Mouse (Mus musculus): ENCODE measurements around the gene Slc16a5. TPM values are rescaled to one million over a fixed set of nuclear protein-coding genes. Genes with fewer than 3 reads are reported as not detected.

Gene Slc16a5
- polyA plus RNA-seq, 1 experiment from 2014 or later, result 0.36 TPM

GRCm38 (mm10) chr11:115519581-115519980, 57.3 kb downstream of the Slc16a5 start:
- Histone ChIP-seq H3K27me3 (no peaks in the 10 kb centered on the region), H3K27ac (replicated peaks) (no peak overlapping the region), H3K4me1 (no peaks in the 10 kb centered on the region; the same call in 1 of the 2 replicates), H3K9me3 (replicated peaks) (no peaks in the 10 kb centered on the region), H3K36me3 (peaks cover 21% of the 10 kb centered on the region), H3K9ac (no peak overlapping the region), H3K4me3 (replicated peaks) (no peak overlapping the region), H3K4me2 (replicated peaks) (no peak overlapping the region)
- WGBS, result 83% methylated on average over 3 of the region's 3 CpGs
- ATAC-seq (ENCODE audit: insufficient number of reproducible peaks, low FRiP score, low TSS enrichment, low read depth), result no peak

GRCm38 (mm10) chr11:115520218-115520617, 57.9 kb downstream of the Slc16a5 start:
- no peaks in the 10 kb centered on the region for H3K27me3 ChIP-seq
- H3K4me2 ChIP-seq (replicated peaks), result no peak overlapping the region
- ATAC-seq (ENCODE audit: insufficient number of reproducible peaks, low FRiP score, low TSS enrichment, low read depth), result no peak
- H3K9ac ChIP-seq, result no peak overlapping the region
- no peak overlapping the region for H3K4me3 ChIP-seq (replicated peaks)
- 72% methylated on average over 2 of the region's 2 CpGs for WGBS
- no peak overlapping the region for H3K27ac ChIP-seq (replicated peaks)
- no peaks in the 10 kb centered on the region for H3K4me1 ChIP-seq
- H3K9me3 ChIP-seq (replicated peaks), result no peaks in the 10 kb centered on the region
- peaks cover 27% of the 10 kb centered on the region for H3K36me3 ChIP-seq

- Histone ChIP-seq H3K9me3 (replicated peaks) (no peaks in the 10 kb centered on the region), H3K4me2 (replicated peaks) (no peak overlapping the region), H3K27me3 (no peaks in the 10 kb centered on the region), H3K4me1 (no peaks in the 10 kb centered on the region), H3K9ac (no peak overlapping the region), H3K36me3 (peaks cover 36% of the 10 kb centered on the region), H3K4me3 (replicated peaks) (no peak overlapping the region), H3K27ac (replicated peaks) (no peak overlapping the region)
- ATAC-seq (ENCODE audit: insufficient number of reproducible peaks, low FRiP score, low TSS enrichment, low read depth), result no peak
- WGBS, result 75% methylated on average over 4 of the region's 4 CpGs
Observed at GRCm38 (mm10) chr11:115521080-115521479, 58.8 kb downstream of the Slc16a5 start.

GRCm38 (mm10) chr11:115522238-115522637, 60.0 kb downstream of the Slc16a5 start:
- no peaks in the 10 kb centered on the region for H3K9me3 ChIP-seq (replicated peaks)
- ATAC-seq (ENCODE audit: insufficient number of reproducible peaks, low FRiP score, low TSS enrichment, low read depth), result no peak
- H3K27me3 ChIP-seq, result no peaks in the 10 kb centered on the region
- peaks cover 47% of the 10 kb centered on the region for H3K36me3 ChIP-seq
- no peak overlapping the region for H3K9ac ChIP-seq
- no peaks in the 10 kb centered on the region for H3K4me1 ChIP-seq
- no peak overlapping the region; the same call in 1 of the 2 replicates for H3K27ac ChIP-seq (replicated peaks)
- H3K4me3 ChIP-seq (replicated peaks), result no peak overlapping the region
- WGBS, result 93% methylated on average over 2 of the region's 2 CpGs
- H3K4me2 ChIP-seq (replicated peaks), result no peak overlapping the region

- peaks cover 51% of the 10 kb centered on the region for H3K36me3 ChIP-seq
- H3K27me3 ChIP-seq, result no peaks in the 10 kb centered on the region
- no peaks in the 10 kb centered on the region for H3K9me3 ChIP-seq (replicated peaks)
- H3K4me3 ChIP-seq (replicated peaks), result no peak overlapping the region
- H3K9ac ChIP-seq, result no peak overlapping the region
- no peaks in the 10 kb centered on the region for H3K4me1 ChIP-seq
- no peak overlapping the region for H3K4me2 ChIP-seq (replicated peaks)
- no peak overlapping the region for H3K27ac ChIP-seq (replicated peaks)
- ATAC-seq (ENCODE audit: insufficient number of reproducible peaks, low FRiP score, low TSS enrichment, low read depth), result no peak
- WGBS, result 69% methylated on average over 2 of the region's 2 CpGs
Observed at GRCm38 (mm10) chr11:115522703-115523102, 60.4 kb downstream of the Slc16a5 start.

Small RNA genes within 50 kb of the gene (microRNA-seq; reads per million reads assigned to microRNA genes)
- 0.86 reads per million for gene Mir3968 (ENCODE audit: borderline number of aligned reads)

Other genes with a start within 250 kb of the Slc16a5 start
- gene Grin2c, start 195.2 kb upstream of the Slc16a5 start, polyA plus RNA-seq (2015; fragmentation: Nextera tagmentation; extraction: Ambion mirVana), result 0.05 TPM in 1 of 2 replicates, not detected in the other
- 16.0 and 17.0 TPM in 2 replicates for gene Fdxr, start 185.4 kb upstream of the Slc16a5 start, polyA plus RNA-seq (2015; fragmentation: Nextera tagmentation; extraction: Ambion mirVana)
- gene Fads6, start 164.8 kb upstream of the Slc16a5 start, polyA plus RNA-seq (2015; fragmentation: Nextera tagmentation; extraction: Ambion mirVana), result 0.60 and 0.66 TPM in 2 replicates
- 0.21 and 0.32 TPM in 2 replicates for gene Otop2, start 155.3 kb upstream of the Slc16a5 start, polyA plus RNA-seq (2015; fragmentation: Nextera tagmentation; extraction: Ambion mirVana)
- 0.11 and 0.12 TPM in 2 replicates for gene Ush1g, start 140.4 kb upstream of the Slc16a5 start, polyA plus RNA-seq (2015; fragmentation: Nextera tagmentation; extraction: Ambion mirVana)
- gene Otop3, start 127.7 kb upstream of the Slc16a5 start, polyA plus RNA-seq (2015; fragmentation: Nextera tagmentation; extraction: Ambion mirVana), result 0.24 and 0.35 TPM in 2 replicates
- gene Hid1, start 94.7 kb upstream of the Slc16a5 start, polyA plus RNA-seq (2015; fragmentation: Nextera tagmentation; extraction: Ambion mirVana), result 8.9 and 9.6 TPM in 2 replicates
- 13.7 and 13.8 TPM in 2 replicates for gene Cdr2l, start 80.6 kb upstream of the Slc16a5 start, polyA plus RNA-seq (2015; fragmentation: Nextera tagmentation; extraction: Ambion mirVana)
- 167 and 169 TPM in 2 replicates for gene Mrpl58, start 58.7 kb upstream of the Slc16a5 start, polyA plus RNA-seq (2015; fragmentation: Nextera tagmentation; extraction: Ambion mirVana)
- 815 and 841 TPM in 2 replicates for gene Atp5h, start 42.5 kb upstream of the Slc16a5 start, polyA plus RNA-seq (2015; fragmentation: Nextera tagmentation; extraction: Ambion mirVana)
- gene Kctd2, start 42.3 kb upstream of the Slc16a5 start, polyA plus RNA-seq (2015; fragmentation: Nextera tagmentation; extraction: Ambion mirVana), result 18.1 and 18.5 TPM in 2 replicates
- not detected in 2 replicates for gene Trim80, start 21.9 kb upstream of the Slc16a5 start, polyA plus RNA-seq (2015; fragmentation: Nextera tagmentation; extraction: Ambion mirVana)
- 8.9 and 9.8 TPM in 2 replicates for gene Armc7, start 13.2 kb downstream of the Slc16a5 start, polyA plus RNA-seq (2015; fragmentation: Nextera tagmentation; extraction: Ambion mirVana)
- 87.5 and 88.1 TPM in 2 replicates for gene Nt5c, start 29.4 kb downstream of the Slc16a5 start, polyA plus RNA-seq (2015; fragmentation: Nextera tagmentation; extraction: Ambion mirVana)
- gene Jpt1, start 51.9 kb downstream of the Slc16a5 start, polyA plus RNA-seq (2015; fragmentation: Nextera tagmentation; extraction: Ambion mirVana), result 523 and 542 TPM in 2 replicates
- gene Sumo2, start 73.8 kb downstream of the Slc16a5 start, polyA plus RNA-seq (2015; fragmentation: Nextera tagmentation; extraction: Ambion mirVana), result 826 and 846 TPM in 2 replicates
- gene Nup85, start 102.0 kb downstream of the Slc16a5 start, polyA plus RNA-seq (2015; fragmentation: Nextera tagmentation; extraction: Ambion mirVana), result 144 and 156 TPM in 2 replicates
- gene Mrps7, start 141.5 kb downstream of the Slc16a5 start, polyA plus RNA-seq (2015; fragmentation: Nextera tagmentation; extraction: Ambion mirVana), result 82.4 and 83.4 TPM in 2 replicates
- gene Gga3, start 141.6 kb downstream of the Slc16a5 start, polyA plus RNA-seq (2015; fragmentation: Nextera tagmentation; extraction: Ambion mirVana), result 20.1 and 20.3 TPM in 2 replicates
- gene Mif4gd, start 150.5 kb downstream of the Slc16a5 start, polyA plus RNA-seq (2015; fragmentation: Nextera tagmentation; extraction: Ambion mirVana), result 29.6 and 33.3 TPM in 2 replicates
- 21.1 and 28.8 TPM in 2 replicates for gene Slc25a19, start 165.8 kb downstream of the Slc16a5 start, polyA plus RNA-seq (2015; fragmentation: Nextera tagmentation; extraction: Ambion mirVana)
- gene Grb2, start 246.1 kb downstream of the Slc16a5 start, polyA plus RNA-seq (2015; fragmentation: Nextera tagmentation; extraction: Ambion mirVana), result 94.9 and 114 TPM in 2 replicates